Mouse (Mus musculus): Measurements from ENCODE around the gene Slc28a3.

The Slc28a3 gene

DNA sequence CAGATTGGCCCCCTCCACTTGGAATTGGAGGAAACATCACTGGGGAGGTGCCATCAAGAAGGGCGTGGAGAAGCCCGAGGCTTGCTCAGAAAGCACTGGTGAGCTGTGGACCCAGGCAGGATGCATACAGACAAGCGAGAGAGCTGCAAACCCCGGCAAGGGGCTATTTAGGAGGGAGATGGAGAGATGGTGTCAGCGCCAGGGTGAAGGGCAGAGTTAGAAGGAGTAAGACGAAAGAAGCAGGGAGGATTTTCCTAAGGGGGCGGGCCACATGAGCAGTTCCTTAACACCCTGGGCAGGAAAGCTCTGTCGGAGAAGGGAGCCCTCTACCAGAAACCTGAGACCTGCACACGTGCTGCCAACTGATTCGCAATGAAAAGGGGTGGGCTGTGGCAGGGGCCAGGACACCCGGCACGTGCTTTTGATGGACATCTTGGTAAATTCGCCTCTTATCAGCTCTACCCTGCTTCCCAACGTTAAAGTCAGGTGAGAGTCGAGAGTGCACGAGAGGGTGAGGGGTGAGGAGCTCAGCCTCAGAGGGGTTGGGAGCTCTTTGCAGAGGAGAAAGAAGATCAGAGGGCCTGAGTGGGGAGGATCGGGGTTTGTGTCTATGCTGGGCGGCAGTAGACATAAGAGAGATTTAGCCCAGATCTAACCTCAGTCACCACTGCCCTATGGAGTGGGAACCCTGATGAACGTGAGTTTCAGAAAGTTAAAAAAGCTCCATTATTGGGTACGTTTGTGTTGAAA, 87.5 kb downstream of the Slc28a3 start:
- no peak for DNase-seq (ENCODE audit: low spot score)

DNA sequence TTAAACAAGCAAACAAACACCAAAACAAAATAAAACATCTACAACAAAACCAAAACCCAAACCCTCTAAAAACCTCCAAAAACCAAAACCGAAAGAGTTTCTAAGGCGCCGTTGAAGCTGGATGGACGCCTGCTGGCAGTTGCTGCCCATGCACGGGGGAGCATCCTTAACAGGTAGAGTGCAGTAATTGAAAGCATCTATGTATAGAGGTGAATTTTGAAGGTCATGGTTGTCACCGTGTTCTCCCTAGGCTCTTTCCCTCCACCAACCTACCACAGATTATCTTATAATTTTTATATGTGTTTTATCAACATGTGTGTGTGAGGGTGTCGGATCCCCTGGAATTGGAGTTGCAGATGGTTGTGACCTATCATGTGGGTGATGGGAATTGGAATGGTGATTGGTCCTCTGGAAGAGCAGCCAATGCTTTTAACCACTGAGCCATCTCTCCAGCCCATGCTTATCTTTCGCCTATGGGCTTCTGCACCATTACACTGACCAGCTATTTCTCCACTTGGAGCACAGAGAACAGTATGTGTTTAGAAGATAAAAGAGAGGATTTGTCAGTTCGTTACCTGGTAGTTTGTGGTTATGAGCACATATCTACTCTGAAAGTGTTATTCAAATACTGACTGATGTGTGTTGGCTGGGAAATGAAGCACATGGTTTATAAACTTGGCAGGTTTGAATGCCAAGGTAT, 89.2 kb downstream of the Slc28a3 start:
- DNase-seq (ENCODE audit: low spot score): no peak

DNA sequence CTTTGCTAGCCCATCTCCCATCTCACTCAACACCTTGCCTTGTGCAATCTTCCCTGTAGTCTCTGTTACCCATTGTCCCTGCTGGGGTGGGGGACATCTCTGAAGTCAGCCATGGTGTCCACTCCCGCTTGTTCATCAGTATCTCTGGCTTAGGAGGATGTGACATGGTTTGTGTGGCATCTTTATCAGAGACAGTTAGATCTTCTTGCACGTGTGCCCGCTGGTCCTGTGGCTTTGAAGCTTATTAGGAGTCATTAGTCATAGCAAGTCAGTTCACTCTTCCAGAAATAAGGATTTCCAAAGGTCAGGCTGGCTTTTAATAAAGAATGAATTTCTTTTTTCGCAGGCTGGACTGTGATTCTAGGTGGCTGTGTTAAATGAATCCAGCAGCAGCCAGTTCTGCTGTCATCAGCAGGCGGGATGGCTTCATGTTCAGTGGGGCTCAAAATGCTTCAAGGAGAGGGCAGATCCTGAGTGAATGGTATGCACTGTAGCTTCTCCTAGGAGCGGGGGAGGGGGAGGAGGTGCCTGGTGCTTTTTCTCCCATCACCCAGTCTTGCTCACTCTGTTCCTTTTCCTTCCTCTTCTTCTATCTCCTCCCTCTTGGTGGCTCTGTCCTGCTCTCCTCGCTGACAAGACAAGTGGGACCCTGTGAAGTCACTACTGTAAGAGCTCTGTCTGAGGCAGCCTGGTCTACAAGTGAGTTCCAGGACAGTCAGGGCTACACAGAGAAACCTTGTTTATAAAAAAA, 89.9 kb downstream of the Slc28a3 start:
- no peak for DNase-seq (ENCODE audit: low spot score)

DNA sequence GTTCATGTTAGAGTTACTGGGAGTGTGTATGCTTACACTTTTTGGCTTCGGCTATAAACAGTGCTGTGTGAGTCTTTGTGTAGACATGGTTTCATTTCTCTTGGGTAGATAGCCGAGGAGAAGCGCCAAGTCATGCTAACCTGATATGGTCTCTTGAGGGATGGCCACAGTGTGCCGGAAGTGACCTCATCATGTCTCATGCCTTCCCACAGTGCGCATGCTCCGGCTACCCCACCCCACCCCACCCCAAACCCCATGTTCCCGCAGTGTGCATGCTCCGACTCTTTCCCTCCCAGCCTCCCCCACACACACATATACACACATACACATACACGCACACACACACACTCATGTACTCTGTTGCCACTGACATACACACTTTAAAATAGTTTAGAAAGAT, 90.6 kb downstream of the Slc28a3 start:
- no peak for DNase-seq (ENCODE audit: low spot score)

DNA sequence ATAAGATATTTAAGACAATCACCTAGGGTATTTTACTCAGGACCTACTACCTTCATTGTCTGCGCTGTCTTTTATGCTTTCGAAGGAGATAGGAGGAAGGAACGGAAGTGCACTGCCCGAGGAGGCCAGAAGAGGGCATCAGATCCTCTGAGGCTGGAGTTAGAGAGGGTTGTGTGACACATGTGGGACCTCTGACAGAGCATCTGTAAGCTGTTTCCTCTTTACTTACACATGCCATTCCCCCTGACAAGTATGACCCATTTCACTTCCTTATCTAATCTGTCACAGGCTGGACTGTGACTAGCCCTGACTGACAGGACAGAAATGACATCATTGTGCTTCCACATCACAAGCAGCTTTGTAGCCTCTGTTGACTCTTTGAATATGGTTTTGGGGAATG, 94.4 kb downstream of the Slc28a3 start:
- DNase-seq (ENCODE audit: low spot score): no peak

DNA sequence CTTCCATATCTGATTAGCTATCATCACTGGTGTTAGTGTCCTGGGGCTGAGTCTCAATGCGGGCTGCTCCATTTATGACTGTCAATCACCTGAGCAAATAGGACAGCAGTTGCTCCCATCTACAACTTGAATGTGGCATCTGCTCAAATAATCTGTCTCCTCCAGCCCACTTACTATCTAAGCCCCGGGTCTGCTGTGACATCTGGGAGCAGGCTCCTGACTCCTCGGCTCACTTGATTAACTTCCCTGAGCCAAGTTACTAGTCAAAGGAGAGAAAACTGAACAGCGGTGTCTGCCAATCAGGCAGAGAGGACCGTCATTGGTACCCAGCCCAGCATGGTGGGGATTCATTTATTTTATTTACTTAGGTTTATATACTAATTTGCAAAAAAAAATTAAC, 95.0 kb downstream of the Slc28a3 start:
- no peak for DNase-seq (ENCODE audit: low spot score)

DNA sequence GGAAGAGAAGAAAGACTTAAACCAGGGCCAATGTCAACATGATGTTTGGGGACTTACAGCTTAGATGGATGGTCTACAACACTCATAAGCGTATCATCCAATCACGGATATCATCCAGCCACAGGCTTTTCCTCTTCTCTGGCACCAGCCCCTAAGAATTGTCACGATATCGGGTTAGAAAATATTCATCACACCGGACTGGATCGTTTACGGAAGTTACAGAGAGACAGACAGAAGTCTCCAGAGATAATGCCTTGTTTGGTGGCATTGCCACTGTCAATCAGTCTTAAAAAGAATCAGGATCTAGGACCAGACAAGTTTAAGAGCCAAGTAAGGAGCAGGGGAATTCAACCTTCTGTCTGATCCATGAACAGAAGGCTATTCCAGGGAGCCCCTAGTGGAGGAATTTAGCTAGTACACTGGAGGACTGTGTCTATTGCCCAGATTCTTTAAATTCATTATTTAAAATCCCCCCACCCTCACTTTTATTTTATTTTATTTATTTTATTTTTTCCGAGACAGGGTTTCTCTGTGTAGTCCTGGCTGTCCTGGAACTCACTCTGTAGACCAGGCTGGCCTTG, 96.4 kb downstream of the Slc28a3 start:
- peak; percentile 47 for DNase-seq (ENCODE audit: low spot score)

DNA sequence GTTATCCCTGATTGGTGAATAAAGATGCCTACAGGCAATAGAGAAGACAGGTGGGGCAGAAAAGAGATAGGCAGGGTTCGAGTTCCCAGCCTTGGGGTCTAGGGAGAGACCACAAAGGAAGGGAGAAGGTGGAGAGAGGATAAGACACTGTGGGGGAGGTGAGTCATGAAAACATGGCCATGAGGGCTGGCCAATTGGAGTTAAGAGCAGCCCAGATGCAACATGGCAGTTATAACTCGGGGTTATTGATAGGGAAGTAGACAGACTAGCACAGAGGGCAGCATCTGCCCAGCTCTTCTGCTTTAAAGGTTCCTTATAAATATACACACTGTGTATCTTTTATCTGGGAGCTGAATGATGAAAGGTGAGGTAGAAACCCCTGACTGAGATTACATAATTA, 98.8 kb downstream of the Slc28a3 start:
- DNase-seq (ENCODE audit: low spot score): no peak

DNA sequence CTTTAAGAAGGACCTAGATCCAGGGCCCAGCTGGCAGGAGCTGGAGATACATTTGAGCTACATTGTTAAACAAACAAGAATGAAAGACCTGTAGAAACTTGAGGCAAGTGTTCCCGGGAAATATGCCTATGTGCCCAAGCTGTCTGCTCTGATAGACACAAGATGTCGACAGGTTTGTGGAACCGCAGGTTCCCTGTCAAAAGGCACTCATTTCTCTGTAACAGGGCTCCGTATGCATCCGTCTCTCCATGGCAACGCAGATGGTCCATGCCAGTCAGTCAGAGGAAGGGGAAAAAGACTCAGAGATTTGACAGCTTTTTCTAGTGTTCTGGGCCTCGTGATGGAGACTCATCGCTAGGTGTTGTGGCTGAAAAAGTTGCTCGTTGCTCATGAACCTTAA, 99.4 kb downstream of the Slc28a3 start:
- DNase-seq (ENCODE audit: low spot score): no peak

DNA sequence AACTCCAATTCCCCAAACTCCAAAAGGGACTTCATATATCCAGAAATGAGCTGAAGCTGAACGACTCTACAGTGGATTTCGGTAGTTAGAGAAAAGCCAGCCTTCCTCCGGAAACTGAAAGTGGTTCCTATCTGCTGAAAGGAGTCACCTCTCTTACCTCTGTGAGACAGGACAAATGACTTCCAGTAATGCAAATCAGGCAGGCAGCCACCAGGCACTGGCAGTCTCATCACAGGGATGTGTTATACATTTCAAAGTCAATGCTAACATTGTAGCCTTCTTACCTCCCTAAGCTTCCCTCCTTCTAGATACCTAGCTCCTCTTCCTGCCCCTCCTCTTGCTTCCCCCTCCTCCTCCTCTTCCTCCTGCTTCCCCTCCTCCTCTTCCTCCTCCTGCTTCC, 101.4 kb downstream of the Slc28a3 start:
- no peak for DNase-seq (ENCODE audit: low spot score)

DNA sequence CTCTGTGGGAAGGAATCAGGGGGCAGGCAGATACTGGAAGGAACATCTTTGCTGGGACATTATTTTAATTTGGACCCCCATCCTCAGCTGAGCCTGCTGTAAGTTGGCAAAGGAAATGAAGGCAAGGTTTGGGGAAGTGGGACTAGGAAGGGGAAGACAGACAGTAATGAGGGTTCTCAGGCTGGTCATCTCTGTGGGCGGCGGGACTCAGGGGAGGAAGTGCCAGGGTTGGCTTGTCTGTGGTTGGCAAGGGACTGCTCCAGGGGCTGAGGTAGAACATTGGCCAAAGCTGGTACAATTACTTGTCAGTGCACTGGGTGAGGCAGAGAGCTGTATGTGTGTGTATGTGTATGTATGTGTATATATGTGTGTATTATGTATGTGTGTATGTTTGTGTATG, 107.1 kb downstream of the Slc28a3 start:
- no peak for DNase-seq (ENCODE audit: low spot score)

DNA sequence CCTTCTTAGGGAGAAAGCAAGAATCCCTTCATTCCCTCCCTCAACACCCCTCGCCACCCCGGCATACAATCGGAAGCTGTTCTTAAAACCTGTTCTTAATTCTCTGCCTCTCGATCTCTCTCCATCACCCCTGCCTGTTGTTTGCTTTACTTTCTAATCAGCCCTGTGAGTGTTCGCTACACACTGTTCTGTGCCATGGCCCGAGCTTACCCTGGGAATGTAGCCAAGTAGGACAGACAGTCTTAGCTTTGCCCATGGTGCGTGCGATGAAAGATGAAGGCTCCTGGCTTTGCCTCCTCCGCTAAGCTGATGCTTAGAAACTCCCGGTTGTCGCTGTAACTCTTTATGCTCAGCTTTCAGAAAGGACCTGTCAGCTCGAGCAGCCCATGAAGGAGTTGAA, 112.9 kb downstream of the Slc28a3 start:
- DNase-seq (ENCODE audit: low spot score): peak; percentile 53
